ENCODE assay signal across 25 mouse cellular contexts in genomic region chr10:49381852-49382251, GRCm38 (mm10).
A peak's percentile ranks its signal among the peaks of the same experiment; 100 is the strongest.
DNase-seq lines count a peak whose midpoint lies in the region; ATAC-seq lines count a peak whose summit lies in the region.
"Had no signal": no experiment of that assay in that cellular context is flagged by ENCODE, and none has a peak within 500 bp of the region (broad histone marks: within the 10 kb centered on the region; RNA-seq: fewer than 3 reads in every experiment).

No protein-coding gene starts in this region.

- H3K4me1 ChIP-seq in forebrain, embryonic 14.5 days (ENCODE audit: control insufficient read depth, insufficient read depth, low read length): no peaks in the 10 kb centered on the region
- no peaks in the 10 kb centered on the region for H3K4me1 ChIP-seq in forebrain, embryonic 12.5 days
- H3K4me1 ChIP-seq: embryonic facial prominence, embryonic 12.5 days; forebrain, embryonic 10.5 days; heart, embryonic 13.5 days; liver, embryonic 12.5 days; megakaryocyte, embryonic 14.5 days; midbrain, embryonic 12.5 days had no signal

- peak; percentile 23 for DNase-seq in forebrain, embryonic 14.5 days (ENCODE audit: low spot score)
- DNase-seq in brain, adult 2 months (ENCODE audit: low read depth, low spot score): peak; percentile 90
- peak; percentile 84 for DNase-seq in cerebellum, adult 11-12 months
- peak; percentile 85 for DNase-seq in cerebellum, adult 9-11 months
- no peak for DNase-seq in c-Kit-positive CD71-positive TER-119-positive erythroid progenitor cells, embryonic 14.5 days (ENCODE audit: low spot score)
- DNase-seq in gastrocnemius, postnatal 25 days: no peak
- DNase-seq in thymus, postnatal 10 days (ENCODE audit: low spot score in 2 of 2): no peak
- DNase-seq: adrenal gland, postnatal 10 days; forebrain, postnatal 0 days; heart, postnatal 10 days; kidney, adult 9 months; kidney, postnatal 10 days; liver, postnatal 0 days; lung, postnatal 36 days; right cerebral cortex, postnatal 14 days; thymus, postnatal 14 days had no signal

- H3K4me3 ChIP-seq in forebrain, embryonic 14.5 days (ENCODE audit: low read depth, low read length): no peak overlapping the region
- no peak overlapping the region for H3K4me3 ChIP-seq in forebrain, embryonic 12.5 days (replicated peaks)
- H3K4me3 ChIP-seq: embryonic facial prominence, embryonic 12.5 days; forebrain, embryonic 10.5 days; heart, embryonic 13.5 days; liver, embryonic 12.5 days; megakaryocyte, embryonic 14.5 days; midbrain, embryonic 12.5 days had no signal

- H3K27ac ChIP-seq in forebrain, embryonic 14.5 days (ENCODE audit: low read depth, low read length): no peak overlapping the region
- H3K27ac ChIP-seq in forebrain, embryonic 12.5 days: no peak overlapping the region
- H3K27ac ChIP-seq: embryonic facial prominence, embryonic 12.5 days; forebrain, embryonic 10.5 days; heart, embryonic 13.5 days; liver, embryonic 12.5 days; midbrain, embryonic 12.5 days had no signal

- WGBS in forebrain, embryonic 14.5 days: 56% methylated on average over 2 of the region's 2 CpGs
- WGBS in forebrain, embryonic 12.5 days: 70% methylated on average over 2 of the region's 2 CpGs

- no peak for ATAC-seq in forebrain, embryonic 14.5 days
- ATAC-seq in forebrain, embryonic 12.5 days (ENCODE audit: low FRiP score): no peak
- ATAC-seq: forebrain, postnatal 0 days; intestine, postnatal 0 days; liver, embryonic 12.5 days; liver, postnatal 0 days; Patski had no signal

- H3K27me3 ChIP-seq in forebrain, embryonic 14.5 days (replicated peaks; ENCODE audit: control insufficient read depth, insufficient read depth, low read length): no peaks in the 10 kb centered on the region
- no peaks in the 10 kb centered on the region for H3K27me3 ChIP-seq in forebrain, embryonic 12.5 days
- H3K27me3 ChIP-seq: embryonic facial prominence, embryonic 12.5 days; heart, embryonic 13.5 days; liver, embryonic 12.5 days; megakaryocyte, embryonic 14.5 days; midbrain, embryonic 12.5 days; Patski had no signal

- H3K9ac ChIP-seq in forebrain, embryonic 14.5 days (ENCODE audit: low read length): no peak overlapping the region
- H3K9ac ChIP-seq in forebrain, embryonic 12.5 days: no peak overlapping the region
- H3K9ac ChIP-seq: embryonic facial prominence, embryonic 12.5 days; forebrain, postnatal 0 days; heart, embryonic 13.5 days; liver, embryonic 12.5 days; liver, postnatal 0 days; midbrain, embryonic 12.5 days had no signal

- H3K36me3 ChIP-seq in forebrain, embryonic 14.5 days (ENCODE audit: control insufficient read depth, insufficient read depth, low read length): no peaks in the 10 kb centered on the region
- H3K36me3 ChIP-seq in forebrain, embryonic 12.5 days (replicated peaks): no peaks in the 10 kb centered on the region
- H3K36me3 ChIP-seq: embryonic facial prominence, embryonic 12.5 days; forebrain, embryonic 10.5 days; heart, embryonic 13.5 days; liver, embryonic 12.5 days; midbrain, embryonic 12.5 days had no signal

- H3K9me3 ChIP-seq in forebrain, embryonic 14.5 days (replicated peaks; ENCODE audit: control insufficient read depth, low read length): no peaks in the 10 kb centered on the region
- H3K9me3 ChIP-seq in forebrain, embryonic 12.5 days: no peaks in the 10 kb centered on the region
- H3K9me3 ChIP-seq: embryonic facial prominence, embryonic 12.5 days; forebrain, embryonic 10.5 days; heart, embryonic 13.5 days; liver, embryonic 12.5 days; megakaryocyte, embryonic 14.5 days; midbrain, embryonic 12.5 days had no signal

- no peak overlapping the region for H3K4me2 ChIP-seq in forebrain, embryonic 14.5 days (ENCODE audit: low read length)
- no peak overlapping the region for H3K4me2 ChIP-seq in forebrain, embryonic 12.5 days
- H3K4me2 ChIP-seq: embryonic facial prominence, embryonic 12.5 days; heart, embryonic 13.5 days; liver, embryonic 12.5 days; midbrain, embryonic 12.5 days had no signal

Comparison
In these comparisons a context has a peak if more than half of its experiments do, and no peak if none do; other contexts are left out.
1. DNase-seq: peak in forebrain, embryonic 14.5 days (single experiment), brain, adult 2 months (single experiment), cerebellum, adult 11-12 months (single experiment) and cerebellum, adult 9-11 months (single experiment); none in c-Kit-positive CD71-positive TER-119-positive erythroid progenitor cells, embryonic 14.5 days (single experiment), gastrocnemius, postnatal 25 days (single experiment) and thymus, postnatal 10 days (0 of 2).